Mouse (Mus musculus): Measurements from ENCODE around the gene Krtap1-5. TPM values are rescaled to one million over a fixed set of nuclear protein-coding genes. Genes with fewer than 3 reads are reported as not detected.

The Krtap1-5 gene
- polyA plus RNA-seq, 1 experiment = not detected

- DNase-seq (ENCODE audit: low read depth, low spot score) = no peak
- WGBS = 89% methylated on average over 2 of the region's 2 CpGs
Observed at GRCm38 (mm10) chr11:99556195-99556594, 24.6 kb downstream of the Krtap1-5 start.

GRCm38 (mm10) chr11:99550765-99551164 lies 30.1 kb downstream of the Krtap1-5 start, which contains the start of gene Krtap3-3:
Krtap3-3 (minus strand) TSS chr11:99550865.
- WGBS = 62% methylated on average over 4 of the region's 4 CpGs
- DNase-seq (ENCODE audit: low read depth, low spot score) = no peak

GRCm38 (mm10) chr11:99547892-99548291 lies 32.9 kb downstream of the Krtap1-5 start:
- DNase-seq (ENCODE audit: low read depth, low spot score) = no peak

- WGBS = 42% methylated on average over 9 of the region's 9 CpGs
- DNase-seq (ENCODE audit: low read depth, low spot score) = no peak
Observed at GRCm38 (mm10) chr11:99539721-99540120, 41.1 kb downstream of the Krtap1-5 start.

Other genes with a start within 250 kb of the Krtap1-5 start
- gene Krt26, start 243.1 kb downstream of the Krtap1-5 start, polyA plus RNA-seq (2012; rRNA removed) = not detected in 2 replicates
- not detected in 2 replicates for gene Krt27, start 229.9 kb downstream of the Krtap1-5 start, polyA plus RNA-seq (2012; rRNA removed)
- gene Krt28, start 206.1 kb downstream of the Krtap1-5 start, polyA plus RNA-seq (2012; rRNA removed) = 0.06 TPM in 1 of 2 replicates, not detected in the other
- gene Krt10, start 191.7 kb downstream of the Krtap1-5 start, polyA plus RNA-seq (2012; rRNA removed) = 0.84 and 1.1 TPM in 2 replicates
- 3.9 and 4.5 TPM in 2 replicates for gene Krt12, start 158.8 kb downstream of the Krtap1-5 start, polyA plus RNA-seq (2012; rRNA removed)
- gene Krt20, start 142.9 kb downstream of the Krtap1-5 start, polyA plus RNA-seq (2012; rRNA removed) = 409 and 926 TPM in 2 replicates
- 1.0 and 2.8 TPM in 2 replicates for gene Krt23, start 87.9 kb downstream of the Krtap1-5 start, polyA plus RNA-seq (2012; rRNA removed)
- gene Krt39, start 59.7 kb downstream of the Krtap1-5 start, polyA plus RNA-seq (2012; rRNA removed) = not detected in 2 replicates
- gene Krt40, start 37.9 kb downstream of the Krtap1-5 start, polyA plus RNA-seq (2012; rRNA removed) = not detected in 2 replicates
- gene Krtap3-3, start 30.2 kb downstream of the Krtap1-5 start, polyA plus RNA-seq (2012; rRNA removed) = not detected in 2 replicates
- not detected in 2 replicates for gene Krtap3-2, start 24.2 kb downstream of the Krtap1-5 start, polyA plus RNA-seq (2012; rRNA removed)
- not detected in 2 replicates for gene Gm11939, start 21.6 kb downstream of the Krtap1-5 start, polyA plus RNA-seq (2012; rRNA removed)
- 0.30 and 0.55 TPM in 2 replicates for gene Krtap3-1, start 14.4 kb downstream of the Krtap1-5 start, polyA plus RNA-seq (2012; rRNA removed)
- not detected in 2 replicates for gene Krtap1-4, start 2.6 kb upstream of the Krtap1-5 start, polyA plus RNA-seq (2012; rRNA removed)
- not detected in 2 replicates for gene Krtap1-3, start 10.3 kb upstream of the Krtap1-5 start, polyA plus RNA-seq (2012; rRNA removed)
- not detected in 2 replicates for gene Krtap9-3, start 17.1 kb upstream of the Krtap1-5 start, polyA plus RNA-seq (2012; rRNA removed)
- 0.21 TPM in 1 of 2 replicates, not detected in the other for gene Gm11938, start 22.3 kb upstream of the Krtap1-5 start, polyA plus RNA-seq (2012; rRNA removed)
- not detected in 2 replicates for gene Gm11937, start 29.2 kb upstream of the Krtap1-5 start, polyA plus RNA-seq (2012; rRNA removed)
- 0.22 TPM in 1 of 2 replicates, not detected in the other for gene Krtap2-4, start 33.8 kb upstream of the Krtap1-5 start, polyA plus RNA-seq (2012; rRNA removed)
- 0.26 TPM in 1 of 2 replicates, not detected in the other for gene Gm11562, start 39.4 kb upstream of the Krtap1-5 start, polyA plus RNA-seq (2012; rRNA removed)
- gene Krtap4-1, start 47.2 kb upstream of the Krtap1-5 start, polyA plus RNA-seq (2012; rRNA removed) = not detected in 2 replicates
- not detected in 2 replicates for gene Krtap4-2, start 54.1 kb upstream of the Krtap1-5 start, polyA plus RNA-seq (2012; rRNA removed)
- not detected in 2 replicates for gene Krtap4-7, start 63.1 kb upstream of the Krtap1-5 start, polyA plus RNA-seq (2012; rRNA removed)
- gene Gm11555, start 69.2 kb upstream of the Krtap1-5 start, polyA plus RNA-seq (2012; rRNA removed) = not detected in 2 replicates
- not detected in 2 replicates for gene Gm11563, start 77.9 kb upstream of the Krtap1-5 start, polyA plus RNA-seq (2012; rRNA removed)
- not detected in 2 replicates for gene Krtap4-6, start 84.9 kb upstream of the Krtap1-5 start, polyA plus RNA-seq (2012; rRNA removed)
- gene Gm14190, start 109.7 kb upstream of the Krtap1-5 start, polyA plus RNA-seq (2012; rRNA removed) = not detected in 2 replicates
- not detected in 2 replicates for gene Gm14180, start 153.3 kb upstream of the Krtap1-5 start, polyA plus RNA-seq (2012; rRNA removed)
- not detected in 2 replicates for gene Gm11595, start 191.9 kb upstream of the Krtap1-5 start, polyA plus RNA-seq (2012; rRNA removed)
- gene Krtap4-8, start 199.7 kb upstream of the Krtap1-5 start, polyA plus RNA-seq (2012; rRNA removed) = not detected in 2 replicates
- gene Krtap4-9, start 204.2 kb upstream of the Krtap1-5 start, polyA plus RNA-seq (2012; rRNA removed) = not detected in 2 replicates
- gene Gm11596, start 212.5 kb upstream of the Krtap1-5 start, polyA plus RNA-seq (2012; rRNA removed) = not detected in 2 replicates
- gene Gm11569, start 217.9 kb upstream of the Krtap1-5 start, polyA plus RNA-seq (2012; rRNA removed) = not detected in 2 replicates
- not detected in 2 replicates for gene Gm11554, start 223.4 kb upstream of the Krtap1-5 start, polyA plus RNA-seq (2012; rRNA removed)
- not detected in 2 replicates for gene Krtap4-13, start 228.9 kb upstream of the Krtap1-5 start, polyA plus RNA-seq (2012; rRNA removed)
- not detected in 2 replicates for gene Gm11564, start 234.7 kb upstream of the Krtap1-5 start, polyA plus RNA-seq (2012; rRNA removed)